Mouse (Mus musculus) kidney, adult 18-20 months (tissue): ENCODE results near the gene Gtsf1.

Experiments
- DNase-seq: peaks from one replicate; pipeline ENCODE4 v3.0.0; 2021

Gtsf1 gene

GRCm38 (mm10) chr15:103377752-103378664 lies 52.3 kb downstream of the Gtsf1 start:
- DNase-seq: no peak

- peak; percentile 24 for DNase-seq
Measured at GRCm38 (mm10) chr15:103376837-103377269, 53.4 kb downstream of the Gtsf1 start.

GRCm38 (mm10) chr15:103375112-103375800 lies 55.0 kb downstream of the Gtsf1 start:
- no peak for DNase-seq

- no peak for DNase-seq
Measured at GRCm38 (mm10) chr15:103372461-103372860, 57.8 kb downstream of the Gtsf1 start.

- DNase-seq: no peak
Measured at GRCm38 (mm10) chr15:103371741-103372140, 58.5 kb downstream of the Gtsf1 start.

- no peak for DNase-seq
Measured at GRCm38 (mm10) chr15:103371208-103371607, 59.1 kb downstream of the Gtsf1 start.

- DNase-seq: no peak
Measured at GRCm38 (mm10) chr15:103370462-103370861, 59.8 kb downstream of the Gtsf1 start.

- no peak for DNase-seq
Measured at GRCm38 (mm10) chr15:103369123-103369522, 61.1 kb downstream of the Gtsf1 start.

GRCm38 (mm10) chr15:103368179-103368940 lies 61.9 kb downstream of the Gtsf1 start:
- DNase-seq: no peak

- DNase-seq: peak; percentile 74
Measured at GRCm38 (mm10) chr15:103366376-103367149, 63.7 kb downstream of the Gtsf1 start, which contains the start of gene Itga5. Gene Itga5 (minus strand): TSS chr15:103366763.

GRCm38 (mm10) chr15:103365471-103366375 lies 64.5 kb downstream of the Gtsf1 start:
- peak; percentile 35 for DNase-seq

GRCm38 (mm10) chr15:103364761-103365160 lies 65.5 kb downstream of the Gtsf1 start:
- DNase-seq: no peak

- DNase-seq: no peak
Measured at GRCm38 (mm10) chr15:103363809-103364208, 66.5 kb downstream of the Gtsf1 start.

- no peak for DNase-seq
Measured at GRCm38 (mm10) chr15:103362950-103363349, 67.3 kb downstream of the Gtsf1 start.

GRCm38 (mm10) chr15:103362333-103362732 lies 67.9 kb downstream of the Gtsf1 start:
- no peak for DNase-seq

GRCm38 (mm10) chr15:103361269-103361668 lies 69.0 kb downstream of the Gtsf1 start:
- DNase-seq: no peak

GRCm38 (mm10) chr15:103359869-103360602 lies 70.2 kb downstream of the Gtsf1 start:
- no peak for DNase-seq

GRCm38 (mm10) chr15:103359122-103359510 lies 71.2 kb downstream of the Gtsf1 start:
- no peak for DNase-seq

- DNase-seq: no peak
Measured at GRCm38 (mm10) chr15:103358278-103359121, 71.8 kb downstream of the Gtsf1 start.
